Mouse (Mus musculus) layer of hippocampus, postnatal 36 days (tissue): ENCODE results near the gene Cfap43. TPM values are rescaled to one million over a fixed set of nuclear protein-coding genes. Genes with fewer than 3 reads are reported as not detected.
"Not testable (repeated sequence)": the region's sequence is repeated elsewhere in the genome, so short reads cannot be mapped to it uniquely, and the experiment has no call there.

ENCODE experiments used
- DNase-seq, 2 experiments: peaks; one replicate each; pipeline ENCODE4 v3.0.0; 2022
- total RNA-seq, 2 experiments: library from RNA; stranded (reverse); gene quantifications; 2 replicates each; pipeline ENCODE4 v1.2.3; 2021

The Cfap43 gene
- total RNA-seq, 2 experiments from 2014 or later: 1.2 to 1.7 TPM

DNA sequence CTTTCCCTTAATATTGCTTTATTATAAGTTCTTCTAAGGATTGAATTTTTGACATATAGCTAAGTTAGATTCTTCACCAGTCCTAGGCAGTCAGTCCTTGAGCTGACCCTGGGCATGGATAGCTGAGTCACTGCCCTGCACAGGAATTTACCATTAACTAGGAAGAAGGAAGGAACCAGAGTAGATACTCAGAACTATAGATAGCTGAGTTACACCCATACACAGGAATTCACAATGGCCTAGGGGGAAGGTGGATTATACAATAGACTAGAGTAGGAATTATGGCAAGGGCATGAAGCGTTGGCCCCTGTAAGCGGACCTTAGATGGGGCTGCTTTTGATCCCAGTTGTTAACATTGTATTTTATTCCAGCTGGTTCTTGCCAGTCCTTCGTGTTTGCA lies 67.0 kb downstream of the Cfap43 start:
- DNase-seq: not testable (repeated sequence)

- DNase-seq: no peak
Observed at GRCm38 (mm10) chr19:47849735-47850134, 69.4 kb downstream of the Cfap43 start.

DNA sequence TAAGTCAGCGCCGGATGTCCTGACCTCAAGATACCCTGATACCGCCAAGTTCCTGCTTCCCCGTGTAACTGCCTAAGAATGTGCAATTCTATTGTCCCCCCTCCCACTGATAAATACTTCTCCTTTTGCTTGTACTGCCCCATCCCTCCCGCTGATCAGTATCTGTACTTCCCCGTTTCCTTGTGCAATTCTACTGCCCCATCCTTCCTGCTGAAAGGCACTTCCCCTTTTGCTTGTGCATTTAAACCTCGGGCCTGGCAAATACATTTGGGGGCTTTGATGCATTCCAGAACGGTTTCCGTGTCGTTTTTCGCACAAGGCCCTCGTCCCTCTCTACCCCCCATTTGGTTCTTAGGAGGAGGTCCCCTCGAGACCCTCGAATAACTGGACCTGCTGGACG lies 77.9 kb downstream of the Cfap43 start:
- not testable (repeated sequence) for DNase-seq

GRCm38 (mm10) chr19:47837527-47837901 lies 81.6 kb downstream of the Cfap43 start:
- no peak for DNase-seq

DNA sequence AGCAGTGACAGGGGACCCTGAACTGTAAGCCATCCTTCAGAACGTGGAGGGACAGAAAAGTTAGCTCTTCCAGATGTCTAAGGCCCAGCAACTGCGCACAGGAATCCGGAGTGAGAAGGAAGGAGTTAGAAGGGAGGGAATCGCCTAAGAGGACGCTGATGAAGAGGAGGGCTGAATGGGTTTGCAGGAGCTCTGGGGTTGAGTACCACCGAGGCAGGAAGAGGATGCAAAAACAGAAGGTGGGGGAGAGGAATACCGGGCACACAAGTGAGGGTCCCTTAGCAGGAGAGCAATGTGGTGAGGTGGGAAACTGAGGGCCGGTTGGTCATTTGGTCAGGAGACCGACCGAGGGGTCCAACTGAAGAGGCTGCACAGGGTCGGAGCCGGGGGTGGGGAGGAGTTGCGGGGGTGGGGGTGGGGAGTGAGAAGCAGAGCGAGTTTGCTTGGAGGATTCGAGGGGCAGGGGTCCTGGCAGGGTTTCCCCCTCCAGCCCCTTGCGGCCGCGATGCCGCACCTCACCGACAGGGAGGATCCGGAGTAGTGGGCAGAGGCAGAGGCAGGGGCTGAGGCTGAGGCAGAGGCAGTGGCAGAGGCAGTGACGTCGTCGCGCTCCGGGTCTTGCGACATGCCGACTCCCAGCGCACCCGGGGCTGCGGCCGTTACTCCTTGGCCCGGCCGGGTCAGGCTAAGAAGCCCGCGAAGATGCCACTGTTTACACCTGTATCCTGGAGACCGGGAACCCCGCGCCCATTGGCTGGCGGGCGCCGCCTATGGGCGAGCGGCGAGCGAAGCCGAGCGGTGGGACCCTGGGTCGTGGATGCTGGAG lies 82.2 kb downstream of the Cfap43 start:
- peak; percentile 40 to 50 for DNase-seq

GRCm38 (mm10) chr19:47835776-47836175 lies 83.3 kb downstream of the Cfap43 start:
- no peak for DNase-seq

DNA sequence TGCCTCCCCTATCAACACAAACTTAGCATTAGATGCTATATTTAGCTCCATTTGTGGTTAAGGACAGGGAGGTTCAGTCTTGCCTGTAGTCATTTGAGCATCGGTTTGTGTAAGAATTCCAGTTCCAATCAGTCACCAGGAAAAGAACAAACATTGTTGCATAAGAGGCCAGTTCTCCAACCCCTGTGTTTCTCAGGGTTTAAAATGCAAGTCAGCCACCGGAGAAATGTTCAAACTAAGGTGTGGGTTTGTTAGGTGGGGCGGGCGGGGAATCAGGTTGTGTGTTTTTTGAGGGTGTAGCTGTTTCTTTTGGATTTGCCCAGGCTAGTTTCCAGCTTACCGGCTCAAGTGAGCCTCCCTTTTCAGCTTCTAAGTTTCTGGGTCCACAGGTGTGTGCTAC lies 84.5 kb downstream of the Cfap43 start:
- DNase-seq: no peak

DNA sequence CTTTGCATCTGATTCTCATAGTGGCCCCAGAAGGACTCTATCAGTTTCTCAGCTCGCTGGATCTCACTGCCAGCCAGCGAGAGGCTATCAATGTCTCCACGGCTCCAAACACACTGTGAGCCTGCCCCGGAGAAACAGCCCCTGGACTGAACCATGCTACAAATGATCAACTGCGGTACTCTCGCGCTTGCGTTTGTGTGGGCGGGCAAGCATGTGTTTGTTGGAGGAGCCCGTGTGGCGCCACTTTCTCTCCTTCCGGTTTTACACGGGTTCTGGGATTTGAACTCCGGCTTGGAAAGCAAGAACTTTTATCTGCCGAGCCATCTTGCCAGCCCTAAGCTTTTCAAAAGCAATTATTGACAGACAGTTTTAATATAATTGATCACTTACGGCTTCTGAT lies 86.8 kb downstream of the Cfap43 start:
- no peak for DNase-seq

GRCm38 (mm10) chr19:47831111-47831510 lies 88.0 kb downstream of the Cfap43 start:
- no peak for DNase-seq

GRCm38 (mm10) chr19:47829913-47830450 lies 89.1 kb downstream of the Cfap43 start:
- no peak for DNase-seq

- DNase-seq: no peak
Observed at GRCm38 (mm10) chr19:47824026-47824425, 95.1 kb downstream of the Cfap43 start.

DNA sequence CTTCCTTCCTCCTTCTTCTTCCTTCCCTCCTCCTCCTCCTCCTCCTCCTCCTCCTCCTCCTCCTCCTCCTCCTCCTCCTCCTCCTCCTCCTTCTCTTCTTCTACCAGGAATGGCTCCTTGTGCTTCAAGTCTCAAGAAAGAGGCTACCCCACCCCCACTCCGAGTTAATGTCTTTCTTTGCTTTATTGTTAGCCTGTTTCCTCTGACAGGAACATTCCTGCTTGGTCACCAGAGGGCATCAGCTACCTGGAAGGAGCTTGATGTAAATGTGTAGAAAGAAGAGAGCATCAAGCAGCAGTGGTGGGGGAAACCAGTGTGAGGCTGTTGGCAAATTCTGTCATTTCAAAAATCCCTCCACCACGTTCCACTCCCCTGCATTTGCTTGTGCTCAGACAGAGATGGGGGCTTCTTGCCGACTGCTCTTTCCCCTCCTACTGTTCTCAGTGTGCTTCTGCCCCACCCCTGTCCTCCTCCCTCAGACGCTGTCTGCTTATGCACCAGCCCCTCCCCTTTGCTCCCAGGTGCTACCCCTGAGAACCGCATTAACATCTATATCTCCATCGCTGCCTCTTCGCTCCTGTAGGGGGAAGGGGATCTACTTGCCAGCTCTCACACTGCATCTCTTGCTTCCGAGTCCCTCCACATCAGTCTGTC lies 96.8 kb downstream of the Cfap43 start:
- DNase-seq: no peak

GRCm38 (mm10) chr19:47821494-47821872 lies 97.6 kb downstream of the Cfap43 start:
- DNase-seq: no peak

DNA sequence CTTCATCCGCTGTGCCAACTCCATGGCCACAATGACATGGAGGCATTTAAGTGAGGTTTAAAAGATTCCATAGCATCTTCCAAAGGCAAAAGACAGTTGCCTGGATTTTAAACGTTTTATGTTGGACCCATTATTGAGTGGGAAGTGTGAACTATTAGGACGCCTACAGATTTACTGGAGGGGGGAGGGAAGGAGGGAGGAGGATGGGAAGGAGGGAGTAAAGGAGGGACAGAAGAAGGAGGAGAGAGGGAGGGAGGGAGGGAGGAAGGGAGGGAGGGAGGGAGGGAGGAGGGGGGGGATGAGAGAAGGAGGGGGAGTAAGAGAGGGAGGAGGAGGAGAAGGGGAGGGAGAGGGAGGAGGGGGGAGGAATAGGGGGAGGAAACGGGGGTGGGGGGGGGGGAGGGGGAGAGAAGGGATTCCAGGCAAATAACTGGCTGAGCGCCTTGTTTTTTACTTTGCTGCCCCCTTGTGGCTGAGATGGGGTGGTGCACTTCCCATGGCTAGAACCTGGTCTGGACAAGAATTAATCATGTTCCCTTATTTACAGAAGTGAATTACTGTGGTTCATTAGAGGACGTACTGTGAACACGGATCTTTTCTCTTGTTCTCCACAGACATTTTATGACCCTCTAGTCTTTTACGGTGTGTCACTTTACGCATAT lies 98.1 kb downstream of the Cfap43 start:
- DNase-seq: peak; percentile 66 to 72

GRCm38 (mm10) chr19:47817692-47818091 lies 101.4 kb downstream of the Cfap43 start:
- no peak for DNase-seq

- DNase-seq: no peak
Observed at GRCm38 (mm10) chr19:47814721-47815120, 104.4 kb downstream of the Cfap43 start.

DNA sequence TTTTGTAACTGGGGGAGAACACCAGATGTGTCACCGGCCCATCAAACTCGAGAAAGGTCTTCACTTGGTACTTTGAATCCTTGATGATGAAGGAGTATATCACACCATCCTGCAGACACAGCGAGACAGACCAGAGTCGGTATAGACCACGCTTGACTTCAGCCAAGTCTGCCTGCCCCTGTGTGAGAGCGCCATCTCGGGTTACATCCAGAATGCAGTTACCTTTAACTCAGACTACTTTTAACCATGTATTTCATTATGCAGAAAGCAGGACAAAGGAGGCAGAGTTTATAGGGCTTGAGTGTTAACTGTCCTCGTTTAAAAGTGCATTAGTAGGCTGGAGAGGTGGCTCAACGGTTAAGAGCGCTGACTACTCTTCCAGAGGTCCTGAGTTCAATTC lies 107.0 kb downstream of the Cfap43 start:
- no peak for DNase-seq

DNA sequence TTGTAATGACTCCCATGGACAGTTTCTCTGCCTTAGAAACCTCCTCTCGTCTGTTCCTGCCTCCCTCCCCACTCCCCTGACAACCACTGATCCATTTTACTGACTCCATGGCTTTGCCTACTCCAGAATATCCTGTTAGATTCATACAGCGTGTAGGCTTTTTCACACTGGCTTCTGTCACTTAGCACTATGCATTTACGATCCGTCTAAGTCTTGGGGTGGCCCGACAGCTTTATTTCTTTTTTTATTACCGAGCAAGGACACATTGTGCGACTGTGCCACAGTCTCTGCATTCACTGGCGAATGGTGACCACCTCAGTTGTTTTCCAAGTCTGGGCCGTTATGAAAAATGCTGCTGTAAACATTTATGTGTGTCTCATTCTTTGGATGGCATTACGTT lies 120.5 kb downstream of the Cfap43 start:
- no peak for DNase-seq

DNA sequence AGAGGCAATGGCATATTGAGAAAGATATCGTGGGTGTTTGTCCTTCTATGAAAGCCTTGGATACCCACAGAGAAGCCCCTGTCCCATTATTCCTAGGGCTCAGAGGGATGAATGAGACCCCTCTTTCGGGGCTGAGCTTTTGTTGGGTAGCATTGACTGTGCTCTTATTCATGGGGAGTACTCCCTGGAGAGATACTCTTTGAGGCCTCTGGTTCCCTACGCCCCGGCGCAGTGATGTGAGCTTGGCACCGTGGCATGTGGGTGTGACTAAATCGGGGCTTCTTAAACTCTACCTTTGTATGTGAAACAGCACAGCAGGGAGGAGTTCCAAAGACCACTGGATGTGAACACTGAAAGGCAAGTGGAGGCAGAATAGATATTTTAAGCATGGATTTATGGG lies 122.4 kb downstream of the Cfap43 start:
- no peak for DNase-seq

DNA sequence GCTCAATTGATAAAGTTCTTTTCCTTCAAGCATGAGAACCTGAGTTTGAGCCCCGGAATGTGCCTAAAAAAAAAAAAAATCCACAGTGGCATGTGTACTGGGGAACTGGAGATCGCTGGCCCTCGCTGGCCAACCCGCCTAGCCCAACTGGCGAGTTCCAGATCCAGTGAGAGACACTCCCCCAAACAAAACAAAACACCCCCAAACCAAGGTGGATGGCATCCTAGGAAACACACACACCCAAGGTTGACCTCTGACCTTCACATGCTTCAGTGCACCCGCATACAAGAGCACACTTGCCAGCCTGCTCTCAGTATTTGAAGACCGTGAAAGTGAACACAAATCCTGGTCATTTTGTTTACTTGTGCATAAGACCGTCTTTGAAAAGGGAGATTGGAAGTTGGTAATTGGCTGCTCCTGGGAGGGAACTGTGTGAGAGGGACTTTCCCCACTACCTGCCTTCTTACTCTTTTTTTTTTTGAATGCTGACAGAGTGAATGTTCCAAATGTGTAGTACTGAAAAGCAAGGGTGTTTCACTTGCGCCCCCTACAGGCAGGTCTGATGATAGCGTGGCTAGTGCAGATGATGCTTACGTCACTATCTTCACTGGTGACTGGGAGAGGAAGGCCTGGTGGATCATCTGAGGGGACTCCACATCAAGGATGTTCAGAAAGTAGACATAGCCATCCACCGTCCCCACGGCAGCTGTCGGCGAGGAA lies 123.9 kb downstream of the Cfap43 start:
- DNase-seq: peak; percentile 75 to 84

DNA sequence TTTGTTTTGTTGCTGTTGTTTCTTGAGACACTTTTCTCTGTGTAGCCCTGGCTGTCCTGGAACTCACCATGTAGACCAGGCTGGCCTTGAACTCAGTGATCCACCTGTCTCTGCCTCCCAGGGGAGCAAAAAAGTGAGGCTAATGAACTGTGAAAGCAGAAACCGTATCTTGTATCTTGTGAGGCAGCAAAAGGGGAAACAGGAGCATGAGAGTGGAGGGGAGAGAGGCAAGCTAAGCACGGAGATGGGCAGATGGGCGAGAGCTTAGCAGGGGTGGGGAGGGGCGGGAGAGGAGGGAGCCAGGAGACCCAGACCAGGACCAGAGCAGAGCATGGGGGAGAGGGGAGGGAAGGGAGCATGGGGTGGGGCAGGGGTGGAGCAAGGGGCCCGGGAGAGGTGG lies 124.8 kb downstream of the Cfap43 start:
- no peak for DNase-seq

DNA sequence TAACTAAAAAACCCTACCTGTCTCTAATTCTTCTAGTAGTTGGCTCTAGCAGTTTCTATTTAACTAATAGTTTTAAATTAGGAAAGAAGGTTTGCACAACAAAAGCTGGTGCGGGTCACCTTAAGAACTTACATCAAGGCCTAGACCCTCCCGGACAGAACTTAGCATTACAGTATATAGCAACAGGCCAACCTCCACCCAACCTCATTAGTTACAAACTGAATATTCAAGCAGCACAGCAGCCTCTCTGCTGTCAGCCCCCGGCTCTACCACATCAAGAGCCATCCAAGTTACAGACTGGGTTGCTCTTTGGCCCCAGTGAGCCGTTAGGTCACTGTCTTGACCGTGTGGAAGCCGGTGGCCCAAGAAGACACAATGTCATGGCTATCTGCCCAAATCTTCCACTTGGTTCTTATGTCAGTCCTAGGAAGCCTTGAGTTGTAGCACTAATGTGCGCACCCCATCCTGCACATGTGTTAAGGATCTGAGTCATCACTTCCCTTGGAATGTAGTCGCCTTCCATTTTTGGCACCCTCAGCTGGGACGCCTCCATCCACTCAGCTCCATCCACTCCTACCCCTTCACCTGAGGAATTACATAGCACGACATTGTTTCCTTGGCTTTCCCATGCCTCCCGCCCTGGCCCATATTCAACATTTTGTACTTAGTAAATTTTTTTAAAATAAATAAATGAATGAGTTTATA lies 128.6 kb downstream of the Cfap43 start:
- no peak for DNase-seq
